Mouse (Mus musculus) stomach, embryonic 15.5 days (tissue): ENCODE results near the gene Fasn. TPM values are rescaled to one million over a fixed set of nuclear protein-coding genes. Genes with fewer than 3 reads are reported as not detected.
A peak's percentile ranks its signal among the peaks of the same experiment; 100 is the strongest.
"Not testable (repeated sequence)": the region's sequence is repeated elsewhere in the genome, so short reads cannot be mapped to it uniquely, and the experiment has no call there.

ENCODE experiments used
- ATAC-seq: fragments of 200-750 bp; cut with Nextera tagmentation; 2 replicates; pipeline ENCODE4 v1.8.0; 2017; ENCODE audit warnings: low read depth, moderate number of reproducible peaks, moderate TSS enrichment; ENCODE audit not compliant: insufficient read depth, low FRiP score
- H3K27ac ChIP-seq: fragments of 300-500 bp; sonication (generic); 2 replicates; pipeline ENCODE4 v1.5.1; 2015; ENCODE audit warnings: mild to moderate bottlenecking, inconsistent platforms
- H3K27me3 ChIP-seq: fragments of 300-500 bp; sonication (generic); replicated peaks from 2 replicates; pipeline ENCODE4 v1.6.1; 2015; ENCODE audit warnings: inconsistent platforms
- H3K36me3 ChIP-seq: fragments of 300-500 bp; sonication (generic); 2 replicates; pipeline ENCODE4 v1.6.1; 2015; ENCODE audit warnings: inconsistent platforms
- H3K4me1 ChIP-seq: fragments of 300-500 bp; sonication (generic); 2 replicates; pipeline ENCODE4 v1.6.1; 2015; ENCODE audit warnings: inconsistent platforms
- H3K4me2 ChIP-seq: fragments of 300-500 bp; sonication (generic); 2 replicates; pipeline ENCODE4 v1.6.1; 2015; ENCODE audit warnings: mild to moderate bottlenecking, inconsistent platforms
- H3K4me3 ChIP-seq: fragments of 300-500 bp; sonication (generic); replicated peaks from 2 replicates; pipeline ENCODE4 v1.5.1; 2015; ENCODE audit warnings: inconsistent platforms
- H3K9ac ChIP-seq: fragments of 300-500 bp; sonication (generic); 2 replicates; pipeline ENCODE4 v1.6.1; 2015; ENCODE audit warnings: inconsistent platforms
- H3K9me3 ChIP-seq: fragments of 300-500 bp; sonication (generic); 2 replicates; pipeline ENCODE4 v1.6.1; 2016; ENCODE audit warnings: inconsistent platforms
- WGBS: fragments of 180-500 bp; shearing (Covaris S2); methylation state at CpG from one replicate; pipeline ENCODE4 v1.1.7; 2015; 5-methylcytosine and 5-hydroxymethylcytosine counted together
- polyA plus RNA-seq: library from polyadenylated mRNA; unstranded; fragments of >200 nt; fragmentation: Nextera tagmentation; extraction: Ambion mirVana; gene quantifications from 2 replicates; pipeline ENCODE4 v1.2.1, GENCODE M21; 2015

Fasn gene
- polyA plus RNA-seq, 1 experiment from 2014 or later: 45.9 TPM

DNA sequence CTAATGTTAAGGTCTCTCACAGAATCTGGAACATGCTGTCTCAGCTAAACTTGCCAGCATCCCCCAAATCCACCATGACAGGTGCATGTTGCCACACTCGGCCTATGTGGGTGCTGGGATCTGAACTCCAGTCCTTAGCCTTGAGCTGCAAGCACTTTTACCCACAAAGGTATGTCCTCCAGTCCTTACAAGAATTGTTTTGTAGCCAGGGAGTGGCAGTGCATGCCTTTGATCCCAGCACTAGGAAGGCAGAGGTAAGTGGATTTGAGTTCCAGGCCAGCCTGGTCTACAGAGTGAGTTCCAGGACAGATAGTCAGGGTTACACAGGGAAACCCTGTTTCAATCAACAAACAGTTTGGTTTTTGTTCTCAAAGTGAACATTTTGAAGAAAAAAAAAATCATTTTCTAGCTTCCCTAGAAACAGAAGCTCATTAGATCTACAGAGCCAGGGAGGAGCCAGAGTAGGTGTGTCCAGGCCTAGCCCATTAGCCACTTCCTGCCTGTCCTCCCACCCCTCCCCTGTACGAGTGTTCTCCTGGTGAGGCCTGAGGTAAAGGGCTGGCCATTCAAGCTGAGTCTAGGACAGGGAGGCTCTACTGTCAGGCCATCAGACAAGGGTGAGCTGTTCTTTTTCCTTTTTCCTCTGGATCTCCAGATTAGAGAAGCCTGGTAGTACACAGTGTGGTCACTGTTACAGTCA, 26.1 kb upstream of the Fasn start:
- Histone ChIP-seq H3K27me3 (no peaks in the 10 kb centered on the region), H3K4me3 (no peak overlapping the region), H3K4me2 (no peak overlapping the region), H3K4me1 (peaks cover 15% of the 10 kb centered on the region; the same call in 1 of the 2 replicates), H3K36me3 (no peaks in the 10 kb centered on the region), H3K9me3 (no peaks in the 10 kb centered on the region), H3K27ac (peak overlapping the region; percentile 67), H3K9ac (no peak overlapping the region)
- 55% methylated on average over 2 of the region's 2 CpGs for WGBS
- peak; percentile 64; the same call in 1 of the 2 replicates for ATAC-seq

DNA sequence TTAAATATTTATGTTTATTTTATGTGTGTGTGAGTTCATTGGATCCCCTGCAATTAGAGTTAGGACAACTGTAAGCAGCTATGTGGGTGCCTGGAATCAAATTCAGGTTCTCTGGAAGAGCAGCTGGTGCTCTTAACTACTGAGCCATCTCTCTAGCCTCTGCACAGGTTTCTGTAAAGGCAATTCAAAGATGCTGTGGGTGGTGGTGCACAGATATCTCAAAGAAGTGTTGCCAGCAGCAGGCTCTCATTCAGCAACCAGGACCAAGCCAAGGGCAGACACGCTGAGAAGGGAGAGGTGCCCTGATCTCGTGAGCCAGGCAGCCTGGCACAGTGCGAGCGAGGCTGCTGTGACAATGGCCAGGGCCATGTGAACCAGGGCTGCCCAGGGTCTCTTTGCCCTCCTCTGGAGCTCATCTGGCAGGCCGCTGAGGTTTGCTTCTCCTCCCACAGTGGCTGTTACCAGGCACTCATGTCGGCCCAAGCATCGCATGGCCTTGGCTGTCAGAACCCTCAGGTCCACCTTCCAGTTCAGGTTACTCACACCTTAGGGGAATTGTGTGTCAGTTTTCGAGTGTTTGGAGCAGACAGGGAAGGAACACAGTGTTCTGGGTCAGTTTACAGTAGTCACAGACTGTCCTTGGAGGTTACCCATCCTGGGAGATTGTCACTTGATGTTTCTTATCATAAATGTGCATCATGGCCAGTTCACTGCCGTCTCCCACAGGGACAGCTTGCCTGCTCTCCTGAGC, 22.6 kb upstream of the Fasn start:
- Histone ChIP-seq H3K4me1 (peaks cover 5% of the 10 kb centered on the region; the same call in 1 of the 2 replicates), H3K9me3 (no peaks in the 10 kb centered on the region), H3K4me2 (no peak overlapping the region), H3K36me3 (no peaks in the 10 kb centered on the region), H3K9ac (no peak overlapping the region), H3K4me3 (no peak overlapping the region), H3K27me3 (no peaks in the 10 kb centered on the region), H3K27ac (no peak overlapping the region)
- WGBS: 85% methylated on average over 9 of the region's 9 CpGs
- ATAC-seq: no peak

DNA sequence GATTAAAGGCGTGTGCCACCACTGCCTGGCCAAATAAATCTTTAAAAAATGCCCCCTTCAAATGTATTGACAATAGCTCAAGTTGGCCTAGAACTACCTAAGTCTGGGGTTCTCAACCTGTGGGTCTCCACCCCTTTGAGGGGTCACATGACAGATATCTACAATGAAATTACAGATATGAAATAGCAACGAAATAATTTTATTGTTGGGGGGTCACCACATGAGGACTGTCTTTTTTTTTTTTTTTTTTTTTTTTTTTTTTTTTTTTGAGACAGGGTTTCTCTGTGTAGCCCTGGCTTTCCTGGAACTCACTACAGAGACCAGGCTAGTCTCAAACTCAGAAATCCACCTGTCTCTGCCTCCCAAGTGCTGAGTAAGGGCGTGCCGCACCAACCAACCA, 20.0 kb upstream of the Fasn start:
- H3K9me3 ChIP-seq: no peaks in the 10 kb centered on the region
- WGBS: 83% methylated on average over 4 of the region's 4 CpGs
- ATAC-seq: no peak

DNA sequence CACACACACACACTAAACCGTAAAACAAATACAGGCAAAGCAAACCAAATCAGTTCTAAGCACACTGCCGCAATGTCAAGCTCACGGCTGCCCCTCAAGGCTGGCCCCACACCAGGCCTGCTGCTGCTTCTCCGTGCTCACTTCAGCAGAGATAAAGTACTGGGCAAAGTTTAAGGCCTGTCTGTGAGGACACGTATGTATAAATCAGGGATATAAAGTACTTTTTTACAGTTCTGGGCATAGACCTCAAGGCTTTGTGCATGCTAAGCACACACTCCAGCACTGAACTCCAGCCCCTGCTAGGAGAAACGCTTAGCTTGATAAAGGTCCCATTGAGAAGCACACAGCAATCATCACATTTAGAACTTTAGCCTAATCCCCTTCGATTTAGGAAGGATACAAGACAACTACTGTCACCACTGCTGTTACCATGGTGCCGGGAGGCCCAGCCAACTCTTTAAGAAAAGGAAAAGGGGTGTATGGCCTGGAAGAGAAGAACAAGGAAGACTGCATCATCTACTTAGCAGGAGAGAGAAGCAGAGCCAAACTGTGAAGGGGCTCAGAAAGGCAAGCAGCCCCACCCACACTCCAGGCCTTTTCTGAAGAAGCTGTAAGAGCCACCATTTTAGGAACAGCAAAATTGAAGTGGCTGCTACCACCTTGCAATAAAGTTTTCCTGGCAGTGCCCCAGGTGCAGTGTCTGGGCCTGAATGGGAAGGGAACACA, 9.4 kb upstream of the Fasn start:
- Histone ChIP-seq H3K9me3 (no peaks in the 10 kb centered on the region), H3K4me1 (peaks cover 11% of the 10 kb centered on the region), H3K4me2 (no peak overlapping the region), H3K27ac (peak overlapping the region; percentile 58), H3K27me3 (no peaks in the 10 kb centered on the region), H3K4me3 (no peak overlapping the region), H3K9ac (no peak overlapping the region), H3K36me3 (no peaks in the 10 kb centered on the region)
- 54% methylated on average over 8 of the region's 8 CpGs for WGBS
- ATAC-seq: peak; percentile 72

More for the DNA sequence above, 20.0 kb upstream of the Fasn start:
- H3K9ac ChIP-seq: no peak overlapping the region
- no peak overlapping the region for H3K4me3 ChIP-seq
- no peaks in the 10 kb centered on the region for H3K4me1 ChIP-seq
- H3K27ac ChIP-seq: no peak overlapping the region
- no peaks in the 10 kb centered on the region for H3K36me3 ChIP-seq
- no peaks in the 10 kb centered on the region for H3K27me3 ChIP-seq
- H3K4me2 ChIP-seq: no peak overlapping the region

DNA sequence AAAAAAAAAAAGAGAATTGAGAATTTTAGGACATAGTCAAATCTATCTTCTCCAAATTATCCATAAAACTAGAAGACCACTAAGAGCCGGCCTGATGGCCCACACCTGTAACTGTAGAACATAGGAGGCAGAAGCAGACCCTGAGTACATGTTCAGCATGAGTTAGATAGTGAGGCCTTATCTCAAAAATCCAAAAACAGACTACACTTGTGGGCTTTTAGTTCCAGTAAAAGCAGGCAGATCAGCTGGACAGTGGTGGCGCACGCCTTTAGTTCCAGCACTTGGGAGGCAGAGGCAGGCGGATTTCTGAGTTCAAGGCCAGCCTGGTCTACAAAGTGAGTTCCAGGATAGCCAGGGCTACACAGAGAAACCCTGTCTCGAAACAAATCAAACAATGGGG, 8.6 kb upstream of the Fasn start:
- 87% methylated on average over 5 of the region's 5 CpGs for WGBS
- not testable (repeated sequence) for H3K36me3 ChIP-seq, H3K4me2 ChIP-seq, H3K27me3 ChIP-seq, H3K9me3 ChIP-seq, H3K9ac ChIP-seq, H3K4me3 ChIP-seq, H3K27ac ChIP-seq, ATAC-seq
- H3K4me1 ChIP-seq: peaks cover 11% of the 10 kb centered on the region

DNA sequence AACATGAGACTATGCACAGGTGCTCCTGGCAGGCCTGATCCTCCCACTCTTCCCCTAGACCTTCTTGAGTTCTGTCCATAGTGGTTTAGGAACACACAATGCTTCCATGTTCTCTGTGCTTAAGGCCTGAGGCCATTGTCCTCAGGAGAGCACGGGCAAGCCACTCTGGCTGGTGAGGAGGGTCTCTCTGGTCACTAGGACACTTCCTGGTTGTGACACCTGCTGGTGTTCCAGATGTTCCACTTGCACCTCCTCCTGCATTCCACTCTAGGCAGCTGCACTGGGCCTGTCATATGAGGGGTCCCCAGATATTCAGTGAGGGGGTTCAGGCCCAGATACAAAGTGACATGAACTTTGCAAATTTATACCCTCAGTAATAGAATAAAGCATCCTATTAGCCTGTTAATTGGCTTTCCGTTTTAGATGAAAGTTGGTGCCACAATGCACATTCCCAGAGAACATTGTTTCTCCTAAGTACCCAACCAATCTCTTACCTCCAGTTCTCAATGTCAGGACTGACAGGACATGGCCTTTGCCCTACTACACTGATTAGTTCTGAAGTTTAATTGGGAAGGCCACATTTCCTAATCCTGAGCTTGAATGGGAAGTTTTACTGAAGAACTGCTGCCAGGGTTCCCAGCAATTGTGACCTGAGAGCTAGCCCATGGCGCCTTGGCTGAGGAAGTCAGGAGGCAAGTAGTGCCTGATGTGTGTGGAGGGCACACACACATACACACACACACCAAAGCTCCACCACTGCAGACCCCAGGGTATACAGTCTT, 7.5 kb upstream of the Fasn start:
- Histone ChIP-seq H3K36me3 (no peaks in the 10 kb centered on the region), H3K9ac (no peak overlapping the region), H3K27me3 (no peaks in the 10 kb centered on the region), H3K4me2 (no peak overlapping the region), H3K9me3 (no peaks in the 10 kb centered on the region), H3K27ac (no peak overlapping the region), H3K4me1 (peaks cover 11% of the 10 kb centered on the region), H3K4me3 (no peak overlapping the region)
- WGBS: 87% methylated on average over 3 of the region's 3 CpGs
- no peak for ATAC-seq

DNA sequence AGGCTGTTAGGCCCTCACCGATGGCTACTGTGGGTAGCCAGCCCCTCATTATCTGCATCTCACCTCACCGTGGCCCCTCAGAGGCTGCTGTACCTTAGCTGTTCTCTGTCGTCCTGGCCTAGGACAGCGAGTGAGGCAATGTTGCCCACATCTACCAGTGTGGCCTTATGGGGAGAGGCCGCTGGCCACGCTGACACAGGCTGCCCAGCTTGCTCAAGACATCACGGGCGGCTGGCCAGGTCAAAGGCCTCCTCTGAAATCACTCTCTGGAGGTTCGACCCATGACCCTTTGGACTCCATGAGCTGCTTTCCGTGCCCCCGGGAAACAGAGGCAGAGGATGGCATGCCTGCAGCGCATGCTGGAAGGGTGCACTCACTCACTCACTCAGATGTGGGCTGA, 6.3 kb upstream of the Fasn start:
- H3K9ac ChIP-seq: no peak overlapping the region
- no peaks in the 10 kb centered on the region for H3K9me3 ChIP-seq
- no peak overlapping the region for H3K4me3 ChIP-seq
- 85% methylated on average over 12 of the region's 12 CpGs for WGBS
- H3K4me2 ChIP-seq: no peak overlapping the region
- no peak for ATAC-seq
- H3K36me3 ChIP-seq: no peaks in the 10 kb centered on the region
- peaks cover 11% of the 10 kb centered on the region for H3K4me1 ChIP-seq
- no peak overlapping the region for H3K27ac ChIP-seq
- H3K27me3 ChIP-seq: no peaks in the 10 kb centered on the region

DNA sequence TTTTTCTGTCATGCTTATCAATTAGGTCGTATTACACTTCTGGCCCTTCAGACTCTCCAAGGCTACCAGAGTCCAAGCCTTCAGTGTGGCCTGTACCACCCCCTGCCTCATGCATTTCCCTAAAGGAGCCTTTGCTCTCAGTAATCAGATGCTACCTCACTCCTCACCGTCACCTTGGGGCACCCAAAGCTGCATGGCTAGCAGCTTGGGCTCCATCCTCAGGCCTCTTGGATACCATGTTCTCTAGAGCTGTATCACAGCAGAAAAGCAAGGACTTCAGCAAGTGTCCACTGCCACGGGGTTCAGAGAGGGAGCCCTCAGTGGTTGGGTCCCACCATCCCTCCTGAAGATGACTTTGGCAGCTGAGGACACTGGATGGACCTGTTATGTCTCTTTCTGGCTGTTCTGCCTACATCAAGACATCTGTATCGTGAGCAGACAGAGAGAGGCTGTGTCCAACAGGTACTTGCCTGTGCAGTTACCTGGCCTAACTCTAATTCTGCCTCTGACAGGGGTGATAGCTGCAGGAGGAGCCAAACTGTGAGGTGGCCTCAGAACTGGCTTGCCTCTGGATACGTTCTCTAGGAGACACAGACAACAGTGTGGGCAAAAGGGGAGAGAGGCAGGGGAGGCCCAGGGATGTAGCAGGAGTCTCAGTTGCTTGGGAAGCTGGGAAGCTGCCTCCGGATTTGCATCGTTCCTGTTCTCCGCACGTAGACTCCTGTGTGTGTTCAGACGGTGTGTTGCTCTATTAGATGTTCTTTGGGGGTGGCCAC, 5.6 kb upstream of the Fasn start:
- Histone ChIP-seq H3K36me3 (no peaks in the 10 kb centered on the region), H3K9ac (no peak overlapping the region), H3K9me3 (no peaks in the 10 kb centered on the region), H3K4me3 (no peak overlapping the region), H3K27ac (no peak overlapping the region), H3K4me2 (no peak overlapping the region), H3K27me3 (no peaks in the 10 kb centered on the region), H3K4me1 (peaks cover 19% of the 10 kb centered on the region)
- WGBS: 90% methylated on average over 10 of the region's 10 CpGs
- no peak for ATAC-seq

DNA sequence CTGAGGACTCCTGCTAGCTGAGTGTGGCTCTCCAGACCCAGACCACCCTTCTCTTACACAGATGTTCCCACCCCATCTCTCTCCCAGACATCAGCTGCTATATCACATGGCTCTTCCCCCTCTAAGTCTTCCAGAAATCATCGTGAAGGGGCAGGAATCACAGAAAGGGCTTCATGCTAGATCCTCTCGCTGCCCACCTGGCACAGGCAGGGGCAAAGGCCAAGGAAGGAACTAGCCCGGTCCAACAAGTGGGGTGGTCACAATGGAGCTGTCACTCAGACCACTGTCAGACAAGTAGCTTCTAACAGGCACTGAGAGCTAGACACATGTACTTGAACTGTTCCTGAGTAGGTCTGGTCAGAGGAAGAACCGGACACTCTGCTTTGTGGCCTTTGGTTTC, 4.1 kb upstream of the Fasn start:
- no peak overlapping the region for H3K4me3 ChIP-seq
- no peaks in the 10 kb centered on the region for H3K36me3 ChIP-seq
- H3K9ac ChIP-seq: no peak overlapping the region
- H3K27ac ChIP-seq: no peak overlapping the region
- ATAC-seq: no peak
- no peak overlapping the region for H3K4me2 ChIP-seq
- no peaks in the 10 kb centered on the region for H3K9me3 ChIP-seq
- H3K27me3 ChIP-seq: no peaks in the 10 kb centered on the region
- 73% methylated on average over 4 of the region's 4 CpGs for WGBS
- peaks cover 9% of the 10 kb centered on the region for H3K4me1 ChIP-seq

DNA sequence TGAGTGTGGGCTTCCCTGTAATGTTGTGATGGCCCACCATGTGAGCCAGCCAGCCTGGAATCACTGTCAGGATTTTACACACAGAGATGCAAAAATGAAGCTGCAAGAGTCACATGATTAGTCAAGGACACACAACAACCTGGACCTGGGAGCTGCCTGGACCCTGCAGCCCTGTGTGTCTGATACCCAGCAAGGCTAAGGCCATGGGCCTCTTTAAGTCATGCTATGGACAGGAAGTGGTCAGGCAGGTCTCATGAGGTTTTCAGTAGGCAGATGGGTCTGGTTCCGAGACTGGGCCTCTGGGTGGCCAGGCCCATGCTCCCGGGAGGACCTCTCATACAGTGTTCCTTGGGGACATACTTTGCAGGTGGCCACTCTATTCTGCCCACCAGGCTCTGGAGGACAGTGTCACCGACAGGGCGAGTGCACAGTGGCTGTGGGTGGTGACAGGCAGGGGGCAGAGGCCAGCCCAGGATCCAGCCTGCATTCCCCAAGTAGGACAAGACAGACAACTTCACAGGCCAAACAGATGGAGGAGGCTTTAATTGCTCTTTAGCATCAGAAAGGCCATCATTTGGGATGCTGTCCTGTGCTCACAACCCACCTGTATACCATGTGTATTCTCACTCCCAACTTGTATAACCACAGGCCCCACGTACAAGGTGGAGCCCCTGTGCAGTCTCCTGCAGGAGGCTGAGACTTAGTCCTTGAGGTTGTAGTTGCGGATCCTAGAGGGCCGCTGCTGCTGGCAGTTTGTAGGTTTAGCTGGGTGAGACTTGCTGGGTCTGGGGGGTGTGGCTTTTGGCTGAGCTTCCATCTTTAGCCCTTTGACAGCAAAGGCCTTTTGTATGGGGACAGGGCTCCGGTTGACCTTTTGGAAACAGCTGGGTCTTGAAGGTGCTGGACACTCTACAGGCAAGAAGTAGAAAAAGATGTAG, 1.9 kb upstream of the Fasn start:
- peaks cover 25% of the 10 kb centered on the region for H3K4me1 ChIP-seq
- no peak overlapping the region for H3K9ac ChIP-seq
- peak overlapping the region; percentile 95; the same call in 1 of the 2 replicates for H3K27ac ChIP-seq
- no peak overlapping the region for H3K4me2 ChIP-seq
- no peak for ATAC-seq
- no peaks in the 10 kb centered on the region for H3K27me3 ChIP-seq
- H3K36me3 ChIP-seq: 0 out of 2 replicates have a peak, but pooled peaks cover 2% of the 10 kb centered on the region
- 83% methylated on average over 8 of the region's 8 CpGs for WGBS
- H3K4me3 ChIP-seq: no peak overlapping the region
- no peaks in the 10 kb centered on the region for H3K9me3 ChIP-seq
